Mouse (Mus musculus) ovary, postnatal 36 days (tissue): ENCODE results near the gene Tmprss12.
"Not testable (repeated sequence)": the region's sequence is repeated elsewhere in the genome, so short reads cannot be mapped to it uniquely, and the experiment has no call there.

Experiments used
- DNase-seq: peaks from one replicate; pipeline ENCODE4 v3.0.0; 2022; ENCODE audit warnings: low spot score, mixed read lengths

The Tmprss12 gene

GRCm38 (mm10) chr15:100280626-100281025 lies at the start of gene Tmprss12:
Gene Tmprss12 (plus strand): TSS chr15:100280837.
- no peak for DNase-seq

- no peak for DNase-seq
These were observed 48.8 kb upstream of the Tmprss12 start for GRCm38 (mm10) chr15:100231616-100232525.

GRCm38 (mm10) chr15:100235208-100235965 lies 45.2 kb upstream of the Tmprss12 start:
- DNase-seq: no peak

- no peak for DNase-seq
These were observed 43.7 kb upstream of the Tmprss12 start for GRCm38 (mm10) chr15:100236952-100237351.

GRCm38 (mm10) chr15:100241780-100242179 lies 38.9 kb upstream of the Tmprss12 start:
- DNase-seq: no peak

GRCm38 (mm10) chr15:100245951-100246350 lies 34.7 kb upstream of the Tmprss12 start:
- DNase-seq: no peak

- DNase-seq: no peak
These were observed 33.3 kb upstream of the Tmprss12 start for GRCm38 (mm10) chr15:100247296-100247695.

- DNase-seq: no peak
These were observed 31.8 kb upstream of the Tmprss12 start for GRCm38 (mm10) chr15:100248665-100249433.

GRCm38 (mm10) chr15:100251153-100251780 lies 29.4 kb upstream of the Tmprss12 start:
- no peak for DNase-seq

- DNase-seq: no peak
These were observed 24.3 kb upstream of the Tmprss12 start for GRCm38 (mm10) chr15:100256386-100256785.

GRCm38 (mm10) chr15:100257305-100257704 lies 23.3 kb upstream of the Tmprss12 start:
- no peak for DNase-seq

GRCm38 (mm10) chr15:100258646-100259425 lies 21.8 kb upstream of the Tmprss12 start:
- no peak for DNase-seq

GRCm38 (mm10) chr15:100260351-100260750 lies 20.3 kb upstream of the Tmprss12 start:
- not testable (repeated sequence) for DNase-seq

- DNase-seq: no peak
These were observed 17.3 kb upstream of the Tmprss12 start for GRCm38 (mm10) chr15:100263246-100263905.

GRCm38 (mm10) chr15:100265586-100266325 lies 14.9 kb upstream of the Tmprss12 start:
- no peak for DNase-seq

- no peak for DNase-seq
These were observed 11.7 kb upstream of the Tmprss12 start for GRCm38 (mm10) chr15:100268916-100269315.

- no peak for DNase-seq
These were observed 10.9 kb upstream of the Tmprss12 start for GRCm38 (mm10) chr15:100269776-100270175.

- DNase-seq: not testable (repeated sequence)
These were observed 10.0 kb upstream of the Tmprss12 start for GRCm38 (mm10) chr15:100270609-100271008.

- DNase-seq: no peak
These were observed 9.2 kb upstream of the Tmprss12 start for GRCm38 (mm10) chr15:100271411-100271810.
